Mouse (Mus musculus) heart, embryonic 16.5 days (tissue): Measurements from ENCODE around the gene Nfyc. TPM values are rescaled to one million over a fixed set of nuclear protein-coding genes. Genes with fewer than 3 reads are reported as not detected.

Experiments used
- ATAC-seq: fragments of 200-750 bp; cut with Nextera tagmentation; replicated peaks from 2 replicates; pipeline ENCODE4 v1.8.0; 2017; ENCODE audit warnings: moderate number of reproducible peaks; ENCODE audit not compliant: insufficient read depth, low FRiP score; ENCODE audit errors: extremely low read depth
- H3K27ac ChIP-seq: fragments of 300-500 bp; sonication (generic); 2 replicates; pipeline ENCODE4 v1.5.1; 2014; ENCODE audit warnings: mild to moderate bottlenecking, low read length, control low read depth, moderate library complexity
- H3K27me3 ChIP-seq: fragments of 300-500 bp; sonication (generic); 2 replicates; pipeline ENCODE4 v1.6.1; 2014; ENCODE audit warnings: low read length, mixed read lengths; ENCODE audit not compliant: control insufficient read depth, insufficient read depth
- H3K36me3 ChIP-seq: fragments of 300-500 bp; sonication (generic); 2 replicates; pipeline ENCODE4 v1.6.1; 2014; ENCODE audit not compliant: control insufficient read depth, insufficient read depth
- H3K4me1 ChIP-seq: fragments of 300-500 bp; sonication (generic); 2 replicates; pipeline ENCODE4 v1.6.1; 2014; ENCODE audit warnings: low read length, mixed read lengths; ENCODE audit not compliant: control insufficient read depth, insufficient read depth
- H3K4me2 ChIP-seq: fragments of 300-500 bp; sonication (generic); 2 replicates; pipeline ENCODE4 v1.6.1; 2014; ENCODE audit warnings: low read depth, mild to moderate bottlenecking, control low read depth, low read length
- H3K4me3 ChIP-seq: fragments of 300-500 bp; sonication (generic); 2 replicates; pipeline ENCODE4 v1.5.1; 2014; ENCODE audit warnings: mild to moderate bottlenecking, control low read depth, low read length
- H3K9ac ChIP-seq: fragments of 300-500 bp; sonication (generic); 2 replicates; pipeline ENCODE4 v1.6.1; 2014; ENCODE audit warnings: low read length, control low read depth
- H3K9me3 ChIP-seq: fragments of 300-500 bp; sonication (generic); replicated peaks from 2 replicates; pipeline ENCODE4 v1.6.1; 2016; ENCODE audit warnings: low read length; ENCODE audit not compliant: control insufficient read depth
- WGBS: fragments of 180-500 bp; shearing (Covaris S2); extraction: QIAGEN DNeasy Blood & Tissue Kit; methylation state at CpG from one replicate; pipeline ENCODE4 v1.1.7; 2014; 5-methylcytosine and 5-hydroxymethylcytosine counted together
- polyA plus RNA-seq: library from polyadenylated mRNA; unstranded; fragments of >200 nt; fragmentation: Nextera tagmentation; extraction: Ambion mirVana; gene quantifications from 2 replicates; pipeline ENCODE4 v1.2.1, GENCODE M21; 2015

The Nfyc gene
- polyA plus RNA-seq, 1 experiment from 2014 or later, result 106 TPM

DNA sequence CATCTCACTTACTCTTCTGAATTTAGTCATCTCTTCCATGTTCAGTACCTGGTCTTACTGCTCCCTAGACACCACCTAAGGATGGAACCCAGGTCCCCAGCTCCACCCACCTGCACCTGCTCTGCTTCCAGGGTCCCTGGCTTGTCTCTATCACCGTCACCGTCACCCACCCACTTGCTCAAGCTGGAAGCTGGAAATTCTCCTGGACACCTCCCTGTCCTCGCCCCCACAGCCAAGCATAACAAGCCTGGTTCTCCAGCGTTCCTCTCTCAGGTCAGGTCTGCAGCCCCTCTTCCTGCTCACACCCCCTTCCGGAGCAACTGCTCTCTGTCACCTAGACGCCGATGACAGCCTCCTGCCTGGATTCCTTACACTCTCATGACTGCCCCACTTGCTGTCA is 28.5 kb upstream of the Nfyc start:
- Histone ChIP-seq H3K4me1 (peaks cover 13% of the 10 kb centered on the region; the same call in 1 of the 2 replicates), H3K9me3 (no peaks in the 10 kb centered on the region), H3K4me3 (no peak overlapping the region), H3K36me3 (no peaks in the 10 kb centered on the region), H3K4me2 (0 out of 2 replicates have a peak overlapping the region, but pooled peaks have one; percentile 12), H3K27ac (no peak overlapping the region), H3K27me3 (peaks cover 27% of the 10 kb centered on the region), H3K9ac (no peak overlapping the region)
- ATAC-seq, result no peak; the same call in 1 of the 2 replicates
- WGBS, result 17% methylated on average over 7 of the region's 7 CpGs

- WGBS, result 33% methylated on average over 5 of the region's 5 CpGs
- Histone ChIP-seq H3K4me3 (no peak overlapping the region), H3K9ac (no peak overlapping the region), H3K4me2 (no peak overlapping the region), H3K27me3 (peaks cover 36% of the 10 kb centered on the region), H3K36me3 (no peaks in the 10 kb centered on the region), H3K27ac (no peak overlapping the region), H3K9me3 (peaks cover 5% of the 10 kb centered on the region; the same call in 1 of the 2 replicates), H3K4me1 (peaks cover 13% of the 10 kb centered on the region; the same call in 1 of the 2 replicates)
- ATAC-seq, result no peak
These were observed 25.0 kb upstream of the Nfyc start for GRCm38 (mm10) chr4:120856376-120856775.

DNA sequence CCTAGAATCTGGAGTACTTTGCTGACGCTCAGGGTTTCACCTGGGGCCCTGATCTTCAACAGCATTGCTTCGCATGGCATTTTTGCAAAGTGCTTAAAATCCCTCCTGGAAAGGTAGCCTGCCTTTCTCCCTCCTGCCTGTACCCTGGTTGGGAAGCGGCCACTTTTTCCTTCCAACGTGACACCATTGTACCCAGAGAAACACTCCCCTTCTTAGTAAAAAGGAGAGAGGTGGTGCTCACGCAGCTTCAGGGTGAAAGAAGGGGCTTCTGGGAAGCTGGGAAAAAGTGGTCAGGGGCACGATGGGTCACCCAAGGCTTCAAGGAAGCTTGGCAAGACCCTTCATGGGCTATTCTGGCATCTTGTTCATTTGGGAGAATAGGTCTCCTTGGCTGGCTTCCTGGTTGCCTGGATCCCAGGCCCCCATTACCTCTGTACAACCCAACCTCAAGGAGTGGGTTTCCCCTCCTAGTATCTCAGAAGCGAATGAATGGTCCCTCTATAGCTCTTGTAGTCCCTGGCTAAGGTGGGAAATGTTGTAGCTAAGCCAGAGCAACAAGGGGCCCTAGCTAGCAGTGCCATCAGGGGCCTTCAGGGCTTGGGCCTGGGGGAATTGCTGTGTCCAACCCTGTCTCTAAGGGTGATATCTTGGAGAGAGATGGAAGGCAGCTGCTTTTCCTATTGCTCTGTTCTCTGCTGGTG is 24.1 kb upstream of the Nfyc start:
- Histone ChIP-seq H3K27me3 (peaks cover 36% of the 10 kb centered on the region), H3K4me2 (peak overlapping the region; percentile 94), H3K9ac (no peak overlapping the region), H3K36me3 (no peaks in the 10 kb centered on the region), H3K4me1 (peaks cover 8% of the 10 kb centered on the region; the same call in 1 of the 2 replicates), H3K9me3 (peaks cover 5% of the 10 kb centered on the region; the same call in 1 of the 2 replicates), H3K4me3 (peak overlapping the region; percentile 62), H3K27ac (no peak overlapping the region)
- no peak for ATAC-seq
- 39% methylated on average over 7 of the region's 7 CpGs for WGBS

DNA sequence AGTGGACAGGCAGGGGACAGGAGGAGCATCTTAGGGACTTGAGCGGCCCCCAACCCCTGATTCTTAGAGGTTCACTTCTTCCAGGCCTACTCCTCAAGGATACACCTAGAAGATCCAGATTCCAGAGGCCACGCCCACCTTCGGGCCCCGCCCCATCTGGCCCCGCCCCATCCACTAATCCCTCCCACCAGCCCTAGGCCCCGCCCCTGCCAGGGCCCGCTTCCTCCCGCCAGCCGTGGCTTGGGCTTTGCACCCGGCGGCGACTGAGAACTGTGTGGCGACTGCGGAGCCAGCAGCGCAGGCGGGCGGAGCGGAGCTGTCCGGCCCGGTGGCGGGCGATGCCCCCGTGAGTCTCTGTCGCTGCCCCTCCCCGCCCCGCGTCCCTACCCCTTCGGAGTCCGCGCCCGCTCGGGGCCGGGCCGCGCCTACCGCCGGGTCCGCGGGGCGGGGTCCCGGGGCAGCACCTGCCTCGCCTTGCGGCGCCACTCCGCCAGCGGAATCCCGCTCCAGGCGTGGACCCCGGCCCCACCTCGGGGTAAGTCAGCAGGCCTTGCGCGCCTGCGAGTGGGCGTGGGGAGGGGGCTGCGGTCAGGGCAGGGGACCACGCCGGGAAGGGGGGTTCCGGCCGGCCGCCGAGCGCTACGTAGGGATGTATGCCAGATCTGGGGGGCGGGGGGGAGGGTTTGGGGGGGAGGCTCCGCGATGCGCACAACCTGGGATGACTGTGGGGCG is 23.4 kb upstream of the Nfyc start, which contains the start of gene Rims3:
TSS of gene Rims3 (plus strand) at position 229 of the 732 bp plus-strand sequence.
- peaks cover 36% of the 10 kb centered on the region for H3K27me3 ChIP-seq
- peaks cover 5% of the 10 kb centered on the region; the same call in 1 of the 2 replicates for H3K9me3 ChIP-seq
- H3K4me2 ChIP-seq, result peak within 1 kb of the TSS; percentile 94
- ATAC-seq, result peak; percentile 46
- no peak within 1 kb of the TSS for H3K27ac ChIP-seq
- 2% methylated on average over 43 of the region's 68 CpGs for WGBS
- H3K36me3 ChIP-seq, result no peaks in the 10 kb centered on the region
- H3K4me3 ChIP-seq, result peak within 1 kb of the TSS; percentile 62
- H3K4me1 ChIP-seq, result peaks cover 1% of the 10 kb centered on the region; the same call in 1 of the 2 replicates
- peak within 1 kb of the TSS; percentile 65 for H3K9ac ChIP-seq

DNA sequence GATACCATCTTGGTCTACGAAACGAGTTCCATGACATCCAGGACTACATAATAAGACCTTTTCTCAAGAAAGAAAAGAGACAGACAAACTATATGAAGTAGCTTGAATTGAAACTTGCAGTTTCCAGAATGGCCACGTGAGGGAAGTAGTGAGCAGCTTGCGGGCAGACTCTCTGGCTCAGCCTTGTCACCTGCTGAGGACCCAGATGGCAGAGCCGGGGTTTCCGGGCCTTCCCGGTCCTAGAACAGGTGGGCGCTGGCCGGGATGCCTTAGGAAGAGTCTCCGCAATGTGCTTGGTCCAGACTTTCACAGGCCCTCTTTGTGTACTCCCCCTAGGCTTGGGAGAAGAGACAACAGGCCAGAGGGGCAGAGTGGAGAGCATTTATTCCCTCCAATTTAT is 19.6 kb upstream of the Nfyc start:
- Histone ChIP-seq H3K9me3 (peaks cover 5% of the 10 kb centered on the region; the same call in 1 of the 2 replicates), H3K4me3 (no peak overlapping the region), H3K36me3 (no peaks in the 10 kb centered on the region), H3K27me3 (peaks cover 23% of the 10 kb centered on the region), H3K27ac (no peak overlapping the region), H3K9ac (no peak overlapping the region), H3K4me1 (no peaks in the 10 kb centered on the region), H3K4me2 (no peak overlapping the region)
- 2% methylated on average over 10 of the region's 10 CpGs for WGBS
- no peak for ATAC-seq

GRCm38 (mm10) chr4:120849451-120849850 is 18.1 kb upstream of the Nfyc start:
- 61% methylated on average over 11 of the region's 11 CpGs for WGBS
- no peak overlapping the region for H3K4me3 ChIP-seq
- peaks cover 5% of the 10 kb centered on the region; the same call in 1 of the 2 replicates for H3K9me3 ChIP-seq
- H3K36me3 ChIP-seq, result no peaks in the 10 kb centered on the region
- H3K9ac ChIP-seq, result no peak overlapping the region
- no peak overlapping the region for H3K4me2 ChIP-seq
- no peak for ATAC-seq
- H3K27me3 ChIP-seq, result peaks cover 15% of the 10 kb centered on the region
- H3K4me1 ChIP-seq, result no peaks in the 10 kb centered on the region
- H3K27ac ChIP-seq, result no peak overlapping the region

DNA sequence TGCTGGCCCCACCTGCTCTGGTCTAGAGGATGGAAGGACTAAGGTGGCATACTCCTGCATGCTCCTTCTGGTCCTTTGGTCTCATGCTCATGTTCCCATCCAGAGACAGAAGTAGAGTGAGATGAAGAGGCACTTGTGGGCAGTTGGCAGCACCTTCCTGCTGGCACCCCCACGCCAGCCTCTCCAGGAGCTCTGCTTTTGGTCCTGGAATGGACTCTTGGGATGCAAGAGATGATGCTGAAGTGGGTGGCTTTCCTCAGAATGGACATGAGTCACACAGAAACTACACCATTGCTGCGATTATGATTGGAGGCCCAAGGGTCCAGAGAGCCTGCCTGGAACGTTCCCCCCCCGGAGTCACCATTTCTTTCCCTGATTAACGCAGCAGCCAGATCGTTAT is 17.5 kb upstream of the Nfyc start:
- H3K4me1 ChIP-seq, result no peaks in the 10 kb centered on the region
- H3K4me3 ChIP-seq, result no peak overlapping the region

GRCm38 (mm10) chr4:120845098-120845497 is 13.7 kb upstream of the Nfyc start:
- Histone ChIP-seq H3K9me3 (no peaks in the 10 kb centered on the region), H3K4me3 (no peak overlapping the region), H3K9ac (no peak overlapping the region), H3K36me3 (no peaks in the 10 kb centered on the region), H3K27me3 (0 out of 2 replicates have a peak, but pooled peaks cover 2% of the 10 kb centered on the region), H3K4me2 (no peak overlapping the region), H3K27ac (no peak overlapping the region), H3K4me1 (no peaks in the 10 kb centered on the region)
- no peak for ATAC-seq
- WGBS, result 61% methylated on average over 4 of the region's 4 CpGs

More for the DNA sequence above, 17.5 kb upstream of the Nfyc start:
- H3K27me3 ChIP-seq, result peaks cover 10% of the 10 kb centered on the region
- no peaks in the 10 kb centered on the region for H3K36me3 ChIP-seq
- H3K9ac ChIP-seq, result no peak overlapping the region
- no peak overlapping the region for H3K4me2 ChIP-seq
- no peak overlapping the region for H3K27ac ChIP-seq
- no peaks in the 10 kb centered on the region for H3K9me3 ChIP-seq
- ATAC-seq, result no peak
- 75% methylated on average over 6 of the region's 6 CpGs for WGBS
